Mouse (Mus musculus): Measurements from ENCODE around the gene Gm36245.
"Not testable (repeated sequence)": the region's sequence is repeated elsewhere in the genome, so short reads cannot be mapped to it uniquely, and the experiment has no call there.

Gene Gm36245

DNA sequence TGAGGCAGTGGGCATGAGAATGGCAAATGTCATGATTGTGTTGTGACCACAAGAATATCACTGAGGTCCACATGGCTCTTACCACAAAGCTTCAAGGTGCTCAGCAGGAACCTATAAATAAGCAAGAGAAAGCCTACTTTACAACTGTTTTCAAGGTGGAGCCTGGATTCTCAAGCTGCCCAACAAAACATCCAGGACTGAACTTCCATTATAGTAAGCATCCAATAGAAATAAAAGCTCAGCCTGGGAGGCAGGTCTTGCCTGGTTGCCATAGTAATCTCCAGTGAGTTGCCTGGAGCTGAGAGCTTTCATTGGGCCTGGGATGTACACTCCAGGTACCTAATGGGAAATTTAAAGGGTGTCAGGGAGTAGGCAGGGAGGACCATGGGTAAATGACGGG is at the start of gene Gm36245:
TSS of gene Gm36245 (plus strand) at position 301 of the 400 bp plus-strand sequence.
- no peak for DNase-seq (ENCODE audit: low read depth in 2 of 2, low spot score in 2 of 2)

DNA sequence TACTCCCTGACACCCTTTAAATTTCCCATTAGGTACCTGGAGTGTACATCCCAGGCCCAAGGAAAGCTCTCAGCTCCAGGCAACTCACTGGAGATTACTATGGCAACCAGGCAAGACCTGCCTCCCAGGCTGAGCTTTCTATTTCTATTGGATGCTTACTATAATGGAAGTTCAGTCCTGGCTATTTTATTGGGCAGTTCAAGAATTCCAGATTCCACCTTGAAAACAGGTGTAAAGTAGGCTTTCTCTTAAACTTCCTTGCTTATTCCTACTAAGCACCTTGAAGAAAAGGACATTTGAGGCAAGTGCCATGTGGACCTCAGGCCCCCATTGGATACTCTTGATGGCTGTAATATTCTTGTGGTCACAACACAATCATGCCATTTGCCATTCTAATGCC is 37.3 kb upstream of the Gm36245 start, which contains the start of gene 1700025B11Rik:
TSS of gene 1700025B11Rik (minus strand) at position 101 of the 400 bp plus-strand sequence.
- no peak for DNase-seq (ENCODE audit: low read depth in 2 of 2, low spot score in 2 of 2)

DNA sequence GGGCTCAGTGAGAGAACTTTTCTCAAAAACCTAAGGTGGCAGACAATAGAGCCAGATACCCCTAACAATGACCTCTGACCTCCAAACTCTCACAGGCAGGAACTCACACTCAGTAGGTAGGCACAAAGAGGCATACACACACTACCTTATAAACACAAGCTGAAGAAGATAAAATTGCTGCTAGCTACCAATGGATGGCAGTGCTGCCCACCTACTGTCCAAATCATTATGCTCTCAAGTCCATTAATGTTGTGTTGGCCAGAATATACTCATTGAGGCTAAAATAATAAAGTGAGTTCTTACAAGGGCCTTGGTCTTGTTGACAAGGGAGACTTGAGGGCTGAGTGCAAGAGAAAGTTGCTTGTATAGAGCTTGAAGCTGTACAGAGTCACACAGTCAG is 35.8 kb upstream of the Gm36245 start:
- no peak for DNase-seq (ENCODE audit: low read depth in 2 of 2, low spot score in 2 of 2)

DNA sequence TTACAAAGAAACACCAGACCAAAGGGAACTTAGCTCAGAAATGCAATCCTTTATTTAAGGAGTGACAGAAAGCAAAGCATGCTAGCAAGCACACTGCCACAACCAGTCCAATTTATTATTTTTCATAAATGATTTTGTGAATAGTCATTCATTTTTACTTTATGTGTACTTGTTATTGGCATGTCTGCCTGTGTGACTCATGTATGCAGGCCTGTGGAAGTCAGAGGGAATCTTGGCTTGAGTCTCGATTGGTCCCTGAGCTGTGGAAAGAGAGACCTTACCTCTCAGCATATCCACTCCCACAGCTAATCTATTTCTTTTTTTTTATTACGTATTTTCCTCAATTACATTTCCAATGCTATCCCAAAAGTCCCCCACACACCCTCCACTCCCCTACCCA is 20.3 kb upstream of the Gm36245 start:
- no peak for DNase-seq (ENCODE audit: low read depth in 2 of 2, low spot score in 2 of 2)

DNA sequence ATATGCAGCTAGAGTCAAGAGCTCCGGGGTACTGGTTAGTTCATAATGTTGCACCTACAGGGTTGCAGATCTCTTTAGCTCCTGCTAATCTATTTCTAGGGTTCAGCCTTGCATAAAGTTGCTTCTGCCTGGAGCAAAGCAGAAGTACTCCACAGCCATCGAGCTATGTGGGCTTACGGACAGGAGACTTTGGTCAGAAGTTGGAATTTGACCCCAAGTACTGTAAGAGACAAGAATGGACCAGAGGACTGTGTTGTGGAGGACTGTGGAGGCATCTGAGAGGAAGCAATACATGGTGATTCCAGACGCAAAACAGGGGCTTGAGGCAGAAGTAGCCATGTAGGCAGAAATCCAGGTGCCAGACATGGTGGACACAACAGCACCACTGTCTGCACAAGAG is 19.7 kb upstream of the Gm36245 start:
- no peak for DNase-seq (ENCODE audit: low read depth in 2 of 2, low spot score in 2 of 2)

DNA sequence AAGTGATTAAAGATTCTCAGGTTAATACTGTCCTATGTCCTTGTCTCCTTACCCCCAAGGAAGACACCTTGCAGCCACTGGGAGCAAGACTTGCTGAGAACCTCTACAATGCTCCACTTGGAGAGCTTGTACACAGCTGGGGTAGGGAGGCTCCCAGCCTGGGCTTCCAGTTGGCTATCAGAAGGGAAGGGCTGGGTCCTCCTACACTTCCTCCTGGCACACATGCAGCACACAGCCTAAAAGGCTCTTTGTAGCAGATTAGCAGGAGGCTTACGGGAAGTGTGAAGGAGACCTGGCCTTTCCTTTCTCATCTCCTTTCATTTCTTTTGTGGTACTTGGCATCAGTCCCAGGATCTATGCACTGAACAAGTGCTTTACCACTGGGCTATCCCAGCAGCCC is 17.4 kb upstream of the Gm36245 start:
- DNase-seq (ENCODE audit: low read depth in 2 of 2, low spot score in 2 of 2) = no peak

DNA sequence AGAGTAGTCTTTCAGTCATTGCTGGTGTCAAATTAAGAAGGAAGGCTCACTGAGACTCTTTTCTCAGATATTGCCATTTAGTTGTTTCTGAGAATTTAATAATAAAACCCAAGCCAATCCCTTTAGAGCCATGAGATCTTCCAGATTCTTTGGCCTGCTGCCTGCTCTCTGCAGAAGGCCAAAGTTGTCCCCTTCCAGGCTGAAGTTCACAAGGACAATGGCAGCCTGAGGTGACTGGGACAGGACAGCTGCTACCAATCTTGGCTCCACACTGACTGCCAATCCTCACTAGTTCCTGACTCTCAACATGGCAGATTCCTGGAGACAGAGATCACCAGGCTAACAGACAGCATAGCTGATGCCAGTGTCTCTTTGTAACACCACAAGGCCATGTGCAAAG is 12.0 kb upstream of the Gm36245 start:
- DNase-seq (ENCODE audit: low read depth in 2 of 2, low spot score in 2 of 2) = no peak

DNA sequence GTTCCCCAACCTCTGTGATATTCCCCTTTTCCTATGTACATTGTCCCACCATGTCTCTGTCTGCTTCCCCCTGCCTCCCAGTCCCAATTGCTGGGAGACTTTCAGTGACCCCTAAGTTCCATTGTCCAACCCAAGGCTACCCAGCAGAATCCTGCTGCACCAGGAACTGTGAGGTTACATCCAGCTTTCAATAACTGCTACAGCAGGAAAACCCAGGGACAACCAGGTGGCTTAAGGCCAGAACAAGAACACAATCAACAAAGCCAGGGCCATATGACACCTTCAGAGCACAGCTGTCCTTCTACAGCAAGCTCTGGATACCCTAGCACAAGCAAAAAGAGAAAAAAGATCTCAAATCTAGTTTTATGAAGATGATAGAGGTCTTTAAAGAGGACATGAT is 10.1 kb upstream of the Gm36245 start:
- no peak for DNase-seq (ENCODE audit: low read depth in 2 of 2, low spot score in 2 of 2)

DNA sequence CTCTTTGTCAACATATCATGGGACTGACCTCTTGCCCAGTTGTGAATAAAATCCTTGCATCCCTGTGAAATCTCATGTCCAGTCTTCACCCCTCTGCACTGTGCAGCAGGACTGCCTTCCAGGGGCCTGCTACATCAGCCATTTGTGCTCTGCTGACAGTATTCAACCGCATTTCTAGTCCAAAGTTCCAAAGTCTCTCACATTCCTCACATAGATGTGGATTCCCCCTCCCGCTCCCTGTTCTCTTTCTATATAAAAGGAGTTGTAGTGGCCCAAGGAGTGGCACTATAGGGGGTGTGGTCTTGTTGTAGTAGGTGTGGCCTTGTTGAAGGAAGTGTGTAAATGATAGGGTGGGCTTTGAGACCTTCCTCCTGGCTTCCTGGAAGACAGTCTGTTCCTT is 8.2 kb upstream of the Gm36245 start:
- no peak for DNase-seq (ENCODE audit: low read depth in 2 of 2, low spot score in 2 of 2)

DNA sequence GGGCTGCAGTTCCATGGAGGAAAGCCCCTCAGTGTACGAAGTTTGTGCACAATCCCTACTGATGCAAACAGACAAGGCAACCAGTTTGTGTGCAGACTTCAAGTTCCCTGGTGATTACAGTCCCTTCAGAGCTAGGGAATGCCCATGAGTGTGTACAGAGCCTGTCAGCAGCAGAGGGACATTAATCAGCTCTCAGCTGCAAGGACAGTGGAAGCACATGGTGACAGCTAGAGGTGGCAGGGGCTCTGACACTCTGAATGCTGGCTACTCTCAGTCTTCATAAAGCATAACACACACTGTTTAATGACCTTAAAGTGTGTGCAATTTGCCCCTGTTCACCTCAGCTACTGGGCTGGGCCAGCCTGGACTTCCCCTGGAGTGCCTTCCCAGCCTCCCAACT is 5.5 kb upstream of the Gm36245 start:
- DNase-seq (ENCODE audit: low read depth in 2 of 2, low spot score in 2 of 2) = no peak

DNA sequence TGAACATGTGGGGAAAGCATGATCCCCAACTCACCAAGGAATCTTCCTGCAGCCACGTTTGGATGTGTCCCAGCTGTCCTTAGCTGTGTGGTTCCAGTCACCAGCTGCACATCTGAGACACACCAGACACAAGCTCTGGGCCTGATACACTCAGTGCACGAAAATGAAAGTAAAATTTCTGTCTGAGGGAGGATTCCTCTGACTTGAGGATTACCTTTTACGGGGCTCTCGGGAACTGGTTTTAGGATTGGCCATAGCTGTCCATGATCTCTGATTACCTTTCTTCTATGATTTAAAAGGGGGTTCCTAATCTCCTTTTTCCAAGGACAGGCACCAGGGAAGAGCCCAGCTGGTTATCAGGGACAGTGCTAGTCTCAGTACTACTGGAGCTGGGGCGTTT is 3.1 kb upstream of the Gm36245 start, which contains the start of gene Apol10b:
TSS of gene Apol10b (minus strand) at position 165 of the 400 bp plus-strand sequence.
- DNase-seq (ENCODE audit: low read depth in 2 of 2, low spot score in 2 of 2) = no peak

DNA sequence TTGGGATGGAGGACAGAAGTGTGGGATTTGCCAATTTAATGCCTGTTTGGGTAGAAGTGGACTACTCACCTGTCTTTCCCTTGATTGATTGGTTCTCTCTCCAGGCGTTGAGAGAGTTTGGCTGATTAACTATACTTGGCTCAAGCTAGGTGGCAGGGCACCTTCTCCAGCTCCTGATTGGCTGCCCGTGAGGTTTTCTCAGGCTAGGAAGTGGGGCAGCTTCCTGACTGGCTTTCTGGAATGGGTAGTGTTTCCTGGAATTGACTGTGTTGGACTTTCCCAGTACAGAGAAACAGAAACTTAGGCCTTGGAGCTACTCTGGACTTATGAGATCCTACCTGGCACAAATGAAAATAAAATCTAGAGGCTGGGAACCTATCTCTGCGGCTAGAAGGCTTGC is 629 bp upstream of the Gm36245 start:
- DNase-seq (ENCODE audit: low read depth in 2 of 2, low spot score in 2 of 2) = no peak

DNA sequence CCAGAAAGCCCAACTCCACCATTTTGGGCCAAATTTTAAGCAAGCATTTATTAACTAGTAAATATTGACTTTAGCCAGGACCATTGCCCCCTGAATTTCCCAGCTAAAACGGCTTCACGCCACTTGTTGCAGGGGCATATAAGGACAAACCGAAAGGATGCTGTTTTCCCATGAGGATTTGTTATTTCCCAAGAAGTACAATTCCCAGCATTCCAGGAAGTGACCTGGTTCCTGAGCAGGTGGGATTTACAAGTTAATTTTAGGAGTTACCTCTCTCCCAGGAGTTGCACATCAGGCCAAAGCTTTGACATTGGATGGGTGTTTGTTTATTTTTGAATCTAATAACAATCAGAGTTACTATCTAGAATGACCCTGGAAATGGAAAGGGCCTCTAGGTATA is 7.0 kb downstream of the Gm36245 start:
- DNase-seq (ENCODE audit: low read depth in 2 of 2, low spot score in 2 of 2) = no peak

DNA sequence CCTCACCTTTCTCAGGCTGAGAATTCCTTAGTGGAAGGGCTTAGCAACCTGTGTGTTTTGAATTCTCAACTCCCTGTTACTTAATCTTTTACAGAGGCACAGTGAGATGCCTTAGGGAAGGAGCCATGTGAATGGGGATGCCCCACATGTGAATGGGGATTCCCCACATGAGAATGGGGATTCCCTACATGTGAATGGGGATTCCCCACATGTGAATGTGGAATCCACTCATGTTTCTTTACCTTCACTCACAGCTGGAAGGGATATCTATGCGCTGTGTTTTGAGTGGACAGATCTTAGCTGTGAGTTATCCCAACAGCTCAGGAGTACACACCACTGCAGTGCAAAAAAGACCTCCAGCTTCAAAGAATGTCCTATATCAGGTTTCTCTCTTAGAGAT is 25.7 kb downstream of the Gm36245 start:
- DNase-seq (ENCODE audit: low read depth in 2 of 2, low spot score in 2 of 2) = no peak

DNA sequence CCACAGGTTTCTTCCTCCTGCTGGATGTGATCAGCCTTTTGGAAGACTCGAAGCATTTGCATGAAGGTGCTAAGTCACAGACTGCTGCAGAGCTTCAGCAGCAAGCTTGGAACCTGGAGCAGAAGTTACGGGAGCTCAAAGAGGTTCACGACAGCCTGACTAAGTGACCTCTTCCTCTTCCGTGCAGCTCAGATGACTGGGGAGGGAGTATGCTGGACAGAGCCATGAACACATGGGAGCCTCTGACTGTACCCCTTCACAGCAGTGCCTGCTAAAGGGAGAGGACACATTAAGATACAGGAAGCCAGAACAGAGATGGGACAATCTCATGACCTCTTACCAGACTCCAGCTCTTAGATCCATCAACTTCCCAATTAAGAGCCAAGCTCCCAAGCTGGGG is 27.4 kb downstream of the Gm36245 start:
- not testable (repeated sequence) for DNase-seq (ENCODE audit: low read depth in 2 of 2, low spot score in 2 of 2)

DNA sequence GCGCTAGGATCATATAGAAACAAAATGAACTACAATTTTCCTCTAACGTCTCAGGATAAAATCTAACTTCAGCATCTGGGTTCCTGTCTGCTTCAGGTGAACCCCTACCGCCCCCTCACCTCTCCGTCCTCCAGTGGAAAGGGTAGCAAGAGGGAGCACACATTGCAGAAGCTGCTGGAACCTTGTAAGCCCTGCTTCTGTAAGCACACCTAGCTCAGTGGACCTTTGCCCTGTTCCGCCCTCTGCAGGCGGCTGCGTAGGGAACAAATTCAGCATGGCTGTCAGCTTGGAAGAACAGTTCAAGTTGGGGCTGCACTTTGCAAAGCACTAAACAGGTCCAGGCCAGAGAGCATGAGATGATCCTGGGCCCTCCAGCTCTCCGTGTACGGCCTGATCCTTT is 29.6 kb downstream of the Gm36245 start:
- DNase-seq (ENCODE audit: low read depth in 2 of 2, low spot score in 2 of 2) = not testable (repeated sequence)

DNA sequence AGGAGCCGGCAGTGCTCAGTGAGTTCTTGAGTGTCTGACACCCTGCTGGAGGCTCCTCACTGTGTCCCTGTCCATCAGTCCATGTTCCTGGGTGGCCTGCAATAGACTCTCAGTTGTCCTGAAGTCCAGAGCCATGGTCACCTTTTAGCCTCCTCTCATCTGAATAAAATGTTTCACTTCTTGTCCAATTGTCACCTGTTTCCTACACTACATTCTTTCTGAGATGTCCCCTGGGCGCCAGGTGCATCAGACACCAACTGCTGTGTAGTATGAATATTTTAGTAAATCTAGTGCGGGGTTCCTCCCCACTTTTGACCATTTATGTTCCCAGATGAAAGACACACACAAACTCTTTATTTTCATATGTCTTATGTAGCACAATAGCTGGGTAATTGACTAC is 30.8 kb downstream of the Gm36245 start:
- DNase-seq (ENCODE audit: low read depth in 2 of 2, low spot score in 2 of 2) = not testable (repeated sequence)

DNA sequence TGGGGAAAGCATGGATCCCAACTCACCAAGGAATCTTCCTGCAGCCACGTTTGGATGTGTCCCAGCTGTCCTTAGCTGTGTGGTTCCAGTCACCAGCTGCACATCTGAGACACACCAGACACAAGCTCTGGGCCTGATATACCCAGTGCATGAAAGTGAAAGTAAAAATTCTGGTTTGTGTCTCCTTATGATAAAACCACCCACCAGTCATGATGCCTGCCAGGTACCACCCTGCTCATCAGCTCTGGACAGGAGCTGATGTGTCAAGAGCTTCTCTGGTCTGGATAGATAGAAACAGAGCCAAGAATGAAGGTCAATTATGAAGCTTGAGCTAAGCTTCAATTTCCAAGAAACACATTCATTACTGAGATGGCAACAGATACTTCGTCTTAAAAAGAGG is 44.1 kb downstream of the Gm36245 start, which contains the start of gene Apol11b:
TSS of gene Apol11b (minus strand) at position 111 of the 400 bp plus-strand sequence.
- DNase-seq (ENCODE audit: low read depth in 2 of 2, low spot score in 2 of 2) = not testable (repeated sequence)

DNA sequence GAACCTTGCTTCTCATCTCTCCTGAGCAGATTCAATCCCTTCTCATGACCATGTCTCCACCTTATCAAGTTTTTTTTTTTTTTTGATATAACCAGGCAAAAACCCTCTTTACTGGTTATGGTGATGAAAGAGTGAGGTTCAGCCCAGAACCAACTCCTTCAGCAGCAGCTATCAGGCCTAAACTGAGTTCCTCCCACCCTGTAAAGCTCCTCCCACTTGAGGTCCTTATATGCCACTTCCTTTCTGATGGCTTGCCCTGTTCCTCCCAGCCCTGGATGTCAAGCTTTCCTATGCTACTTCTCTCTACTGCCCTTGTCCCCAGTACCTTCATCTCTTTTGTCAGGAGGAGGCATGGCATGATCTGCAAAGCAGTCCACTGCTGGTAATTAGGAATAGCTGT is 52.1 kb downstream of the Gm36245 start:
- not testable (repeated sequence) for DNase-seq (ENCODE audit: low read depth in 2 of 2, low spot score in 2 of 2)
